Mouse (Mus musculus) CD8-positive naive resting alpha-beta T cell, adult 2 months (primary cell): Measurements from ENCODE around the gene Zp3.
A peak's percentile ranks its signal among the peaks of the same experiment; 100 is the strongest.

ENCODE experiments used
- DNase-seq, 2 experiments: peaks; one replicate each; pipeline ENCODE4 v3.0.0; 2022; ENCODE audit warnings: low read depth in 2 of 2, low spot score in 2 of 2

Zp3 gene

GRCm38 (mm10) chr5:135960909-135961635 is 18.8 kb upstream of the Zp3 start:
- DNase-seq, result no peak

GRCm38 (mm10) chr5:135962125-135962491 is 17.8 kb upstream of the Zp3 start:
- no peak for DNase-seq

- DNase-seq, result peak; percentile 96 to 97
Measured at GRCm38 (mm10) chr5:135962492-135963279, 17.2 kb upstream of the Zp3 start.

GRCm38 (mm10) chr5:135963280-135963627 is 16.6 kb upstream of the Zp3 start:
- no peak for DNase-seq

- DNase-seq, result no peak
Measured at GRCm38 (mm10) chr5:135965501-135965930, 14.4 kb upstream of the Zp3 start.

GRCm38 (mm10) chr5:135966866-135967265 is 13.0 kb upstream of the Zp3 start:
- DNase-seq, result peak; percentile 34 to 46

- peak; percentile 69 to 79 for DNase-seq
Measured at GRCm38 (mm10) chr5:135968781-135969180, 11.1 kb upstream of the Zp3 start.

GRCm38 (mm10) chr5:135970247-135970646 is 9.7 kb upstream of the Zp3 start:
- no peak for DNase-seq

GRCm38 (mm10) chr5:135971876-135972275 is 8.0 kb upstream of the Zp3 start:
- DNase-seq, result no peak

GRCm38 (mm10) chr5:135974365-135974764 is 5.5 kb upstream of the Zp3 start, which contains the start of gene Ssc4d:
Ssc4d (minus strand) TSS chr5:135974531.
- DNase-seq, result no peak

GRCm38 (mm10) chr5:135975893-135976668 is 3.8 kb upstream of the Zp3 start:
- no peak for DNase-seq

- no peak for DNase-seq
Measured at GRCm38 (mm10) chr5:135979381-135979780, 518 bp upstream of the Zp3 start.

- DNase-seq, result no peak
Measured at GRCm38 (mm10) chr5:135982398-135982797, 2.5 kb downstream of the Zp3 start.

GRCm38 (mm10) chr5:135984546-135985044 is 4.7 kb downstream of the Zp3 start:
- DNase-seq, result no peak

- no peak for DNase-seq
Measured at GRCm38 (mm10) chr5:135987248-135987647, 7.3 kb downstream of the Zp3 start.

GRCm38 (mm10) chr5:135990601-135991000 is 10.7 kb downstream of the Zp3 start:
- DNase-seq, result no peak

GRCm38 (mm10) chr5:135993381-135993965 is 13.6 kb downstream of the Zp3 start:
- no peak for DNase-seq

- DNase-seq, result no peak
Measured at GRCm38 (mm10) chr5:135994335-135994724, 14.4 kb downstream of the Zp3 start.

- peak; percentile 87 to 92 for DNase-seq
Measured at GRCm38 (mm10) chr5:135994725-135995687, 15.1 kb downstream of the Zp3 start, which contains the start of gene Dtx2. Dtx2 (plus strand) TSS chr5:135994800.

- DNase-seq, result no peak
Measured at GRCm38 (mm10) chr5:135996162-135996561, 16.3 kb downstream of the Zp3 start.
